Mouse (Mus musculus): ENCODE results near the gene Ptpn1. TPM values are rescaled to one million over a fixed set of nuclear protein-coding genes. Genes with fewer than 3 reads are reported as not detected.
A peak's percentile ranks its signal among the peaks of the same experiment; 100 is the strongest.

Ptpn1 gene
- polyA plus RNA-seq, 1 experiment from 2014 or later: 53.4 TPM

GRCm38 (mm10) chr2:167925841-167926800, 5.7 kb upstream of the Ptpn1 start:
- no peak overlapping the region for H3K9ac ChIP-seq (ENCODE audit: low read depth, low read length)
- H3K36me3 ChIP-seq (ENCODE audit: control insufficient read depth, insufficient read depth, low read length): no peaks in the 10 kb centered on the region
- H3K27ac ChIP-seq (ENCODE audit: low read depth, low read length): peak overlapping the region; percentile 88; the same call in 1 of the 2 replicates
- H3K4me2 ChIP-seq (replicated peaks; ENCODE audit: low read depth, low read length): no peak overlapping the region
- peaks cover 12% of the 10 kb centered on the region for H3K4me1 ChIP-seq (ENCODE audit: control insufficient read depth, insufficient read depth, low read length)
- H3K4me3 ChIP-seq (ENCODE audit: low read length): no peak overlapping the region
- whole genome bisulfite sequencing: 87% methylated on average over 11 of the region's 11 CpGs
- no peak for ATAC-seq (ENCODE audit: low FRiP score, low TSS enrichment)
- no peaks in the 10 kb centered on the region for H3K27me3 ChIP-seq (ENCODE audit: control insufficient read depth, insufficient read depth, low read length)
- H3K9me3 ChIP-seq (ENCODE audit: control insufficient read depth, low read length): no peaks in the 10 kb centered on the region

DNA sequence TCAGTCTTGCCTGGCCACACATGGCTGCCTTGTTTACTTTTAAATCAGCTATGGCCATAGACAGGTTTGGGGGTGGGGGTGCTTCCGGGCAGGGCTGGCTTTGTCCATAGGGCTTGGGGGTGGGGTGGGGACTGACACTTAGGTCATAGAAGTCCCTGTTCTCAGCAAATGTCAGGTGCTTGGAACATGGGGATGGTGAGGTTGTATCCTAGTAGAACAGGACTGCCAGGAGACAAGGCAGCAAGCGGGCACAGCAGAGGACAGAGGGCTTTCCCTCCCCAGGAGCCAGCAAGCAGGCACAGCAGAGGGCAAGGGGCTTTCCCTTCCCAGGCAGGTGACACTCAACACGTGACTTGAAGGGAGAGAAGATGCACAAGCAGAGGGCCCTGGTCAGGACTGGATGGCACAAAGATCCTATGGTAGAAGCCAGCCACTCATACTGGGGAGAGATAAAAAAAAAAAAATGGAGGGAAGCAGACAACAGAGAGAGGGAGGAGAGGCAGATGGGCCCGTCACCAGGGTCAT, 3.8 kb upstream of the Ptpn1 start:
- Histone ChIP-seq H3K36me3 (ENCODE audit: control insufficient read depth, insufficient read depth, low read length) (no peaks in the 10 kb centered on the region), H3K27me3 (ENCODE audit: control insufficient read depth, insufficient read depth, low read length) (no peaks in the 10 kb centered on the region), H3K4me3 (ENCODE audit: low read length) (no peak overlapping the region), H3K9ac (ENCODE audit: low read depth, low read length) (no peak overlapping the region), H3K9me3 (ENCODE audit: control insufficient read depth, low read length) (no peaks in the 10 kb centered on the region), H3K27ac (ENCODE audit: low read depth, low read length) (no peak overlapping the region), H3K4me1 (ENCODE audit: control insufficient read depth, insufficient read depth, low read length) (peaks cover 16% of the 10 kb centered on the region), H3K4me2 (replicated peaks; ENCODE audit: low read depth, low read length) (no peak overlapping the region)
- WGBS: 59% methylated on average over 4 of the region's 4 CpGs
- no peak for ATAC-seq (ENCODE audit: low FRiP score, low TSS enrichment)

DNA sequence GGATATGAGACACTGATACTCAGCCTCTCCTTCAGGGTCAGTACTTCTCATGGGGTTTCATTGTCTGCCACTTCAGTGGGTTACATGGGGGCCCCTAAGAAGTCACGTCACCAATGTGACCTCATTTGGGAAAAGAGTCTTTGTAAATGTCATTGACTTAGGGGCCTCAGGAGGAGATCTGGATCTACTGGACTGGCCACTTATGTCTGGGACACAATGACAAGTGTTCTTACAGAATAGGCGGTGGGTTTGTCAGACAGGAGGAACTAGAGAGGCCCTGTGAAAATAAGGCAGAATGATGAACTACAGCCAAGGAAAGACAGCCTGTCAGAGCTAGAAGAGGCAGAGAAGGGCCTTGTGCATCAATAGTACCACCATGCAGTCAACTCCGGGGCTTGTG, 2.9 kb upstream of the Ptpn1 start:
- ATAC-seq (ENCODE audit: low FRiP score, low TSS enrichment): no peak
- Histone ChIP-seq H3K4me2 (replicated peaks; ENCODE audit: low read depth, low read length) (no peak overlapping the region), H3K27me3 (ENCODE audit: control insufficient read depth, insufficient read depth, low read length) (no peaks in the 10 kb centered on the region), H3K9ac (ENCODE audit: low read depth, low read length) (no peak overlapping the region), H3K36me3 (ENCODE audit: control insufficient read depth, insufficient read depth, low read length) (no peaks in the 10 kb centered on the region), H3K4me3 (ENCODE audit: low read length) (no peak overlapping the region), H3K4me1 (ENCODE audit: control insufficient read depth, insufficient read depth, low read length) (peaks cover 23% of the 10 kb centered on the region), H3K9me3 (ENCODE audit: control insufficient read depth, low read length) (no peaks in the 10 kb centered on the region), H3K27ac (ENCODE audit: low read depth, low read length) (no peak overlapping the region)
- WGBS: 86% methylated on average over 3 of the region's 3 CpGs

- Histone ChIP-seq H3K36me3 (ENCODE audit: control insufficient read depth, insufficient read depth, low read length) (0 out of 2 replicates have a peak, but pooled peaks cover 4% of the 10 kb centered on the region), H3K4me1 (ENCODE audit: control insufficient read depth, insufficient read depth, low read length) (peaks cover 28% of the 10 kb centered on the region), H3K9me3 (ENCODE audit: control insufficient read depth, low read length) (no peaks in the 10 kb centered on the region), H3K4me3 (ENCODE audit: low read length) (0 out of 2 replicates have a peak overlapping the region, but pooled peaks have one; percentile 80), H3K9ac (ENCODE audit: low read depth, low read length) (no peak overlapping the region; the same call in 1 of the 2 replicates), H3K4me2 (replicated peaks; ENCODE audit: low read depth, low read length) (no peak overlapping the region; the same call in 1 of the 2 replicates), H3K27me3 (ENCODE audit: control insufficient read depth, insufficient read depth, low read length) (no peaks in the 10 kb centered on the region), H3K27ac (ENCODE audit: low read depth, low read length) (no peak overlapping the region; the same call in 1 of the 2 replicates)
- 91% methylated on average over 3 of the region's 3 CpGs for WGBS
- no peak for ATAC-seq (ENCODE audit: low FRiP score, low TSS enrichment)
Measured at GRCm38 (mm10) chr2:167930975-167931374, 882 bp upstream of the Ptpn1 start.

DNA sequence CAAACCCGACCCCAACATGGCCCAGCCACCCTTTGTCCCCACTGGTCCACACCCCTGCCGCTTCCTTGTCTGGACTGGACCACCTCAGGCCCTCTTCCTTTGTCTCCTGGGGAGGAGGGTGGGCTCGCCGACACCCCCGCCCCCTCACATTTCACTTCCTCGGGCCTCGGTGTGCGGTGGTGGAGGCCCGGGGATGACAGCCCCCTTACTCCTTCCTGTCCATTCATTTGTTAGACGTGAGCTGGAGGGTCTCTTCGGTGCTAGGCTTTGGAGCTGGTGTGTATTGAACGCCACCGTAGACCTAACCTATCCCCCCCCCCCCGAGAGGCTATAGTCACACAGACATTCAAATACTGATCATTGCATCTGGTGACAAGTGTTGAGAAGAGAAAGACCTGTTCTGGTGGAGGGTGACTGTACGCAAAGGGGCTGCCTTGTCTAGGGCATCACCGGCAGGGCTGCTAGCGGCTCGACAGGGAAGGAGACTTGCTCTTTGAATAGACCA, 922 bp downstream of the Ptpn1 start:
- no peaks in the 10 kb centered on the region for H3K9me3 ChIP-seq (ENCODE audit: control insufficient read depth, low read length)
- peak; percentile 60 for ATAC-seq (ENCODE audit: low FRiP score, low TSS enrichment)
- H3K4me1 ChIP-seq (ENCODE audit: control insufficient read depth, insufficient read depth, low read length): peaks cover 29% of the 10 kb centered on the region
- H3K9ac ChIP-seq (ENCODE audit: low read depth, low read length): peak overlapping the region; percentile 91
- H3K4me3 ChIP-seq (ENCODE audit: low read length): peak overlapping the region; percentile 80
- H3K27me3 ChIP-seq (ENCODE audit: control insufficient read depth, insufficient read depth, low read length): no peaks in the 10 kb centered on the region
- H3K4me2 ChIP-seq (replicated peaks; ENCODE audit: low read depth, low read length): peak overlapping the region; percentile 88
- under 1% methylated on average over 18 of the region's 18 CpGs for WGBS
- peak overlapping the region; percentile 66; the same call in 1 of the 2 replicates for H3K27ac ChIP-seq (ENCODE audit: low read depth, low read length)
- H3K36me3 ChIP-seq (ENCODE audit: control insufficient read depth, insufficient read depth, low read length): 0 out of 2 replicates have a peak, but pooled peaks cover 4% of the 10 kb centered on the region

GRCm38 (mm10) chr2:167933397-167933796, 1.5 kb downstream of the Ptpn1 start:
- Histone ChIP-seq H3K9me3 (ENCODE audit: control insufficient read depth, low read length) (no peaks in the 10 kb centered on the region), H3K36me3 (ENCODE audit: control insufficient read depth, insufficient read depth, low read length) (peaks cover 4% of the 10 kb centered on the region; the same call in 1 of the 2 replicates), H3K27me3 (ENCODE audit: control insufficient read depth, insufficient read depth, low read length) (no peaks in the 10 kb centered on the region), H3K9ac (ENCODE audit: low read depth, low read length) (peak overlapping the region; percentile 91; the same call in 1 of the 2 replicates), H3K27ac (ENCODE audit: low read depth, low read length) (no peak overlapping the region), H3K4me2 (replicated peaks; ENCODE audit: low read depth, low read length) (peak overlapping the region; percentile 88), H3K4me1 (ENCODE audit: control insufficient read depth, insufficient read depth, low read length) (peaks cover 25% of the 10 kb centered on the region), H3K4me3 (ENCODE audit: low read length) (peak overlapping the region; percentile 80)
- ATAC-seq (ENCODE audit: low FRiP score, low TSS enrichment): no peak
- 33% methylated on average over 7 of the region's 7 CpGs for WGBS

GRCm38 (mm10) chr2:167935956-167936355, 4.1 kb downstream of the Ptpn1 start:
- Histone ChIP-seq H3K27ac (ENCODE audit: low read depth, low read length) (no peak overlapping the region), H3K9me3 (ENCODE audit: control insufficient read depth, low read length) (no peaks in the 10 kb centered on the region), H3K9ac (ENCODE audit: low read depth, low read length) (no peak overlapping the region), H3K4me1 (ENCODE audit: control insufficient read depth, insufficient read depth, low read length) (peaks cover 38% of the 10 kb centered on the region), H3K4me2 (replicated peaks; ENCODE audit: low read depth, low read length) (no peak overlapping the region), H3K4me3 (ENCODE audit: low read length) (no peak overlapping the region), H3K27me3 (ENCODE audit: control insufficient read depth, insufficient read depth, low read length) (no peaks in the 10 kb centered on the region), H3K36me3 (ENCODE audit: control insufficient read depth, insufficient read depth, low read length) (peaks cover 4% of the 10 kb centered on the region; the same call in 1 of the 2 replicates)
- WGBS: 77% methylated on average over 3 of the region's 3 CpGs
- no peak for ATAC-seq (ENCODE audit: low FRiP score, low TSS enrichment)

- H3K4me1 ChIP-seq (ENCODE audit: control insufficient read depth, insufficient read depth, low read length): peaks cover 53% of the 10 kb centered on the region
Measured at GRCm38 (mm10) chr2:167938786-167939185, 6.9 kb downstream of the Ptpn1 start.

More at GRCm38 (mm10) chr2:167938786-167939185, 6.9 kb downstream of the Ptpn1 start:
- Histone ChIP-seq H3K4me3 (ENCODE audit: low read length) (no peak overlapping the region), H3K27me3 (ENCODE audit: control insufficient read depth, insufficient read depth, low read length) (no peaks in the 10 kb centered on the region), H3K4me2 (replicated peaks; ENCODE audit: low read depth, low read length) (no peak overlapping the region), H3K27ac (ENCODE audit: low read depth, low read length) (no peak overlapping the region), H3K9ac (ENCODE audit: low read depth, low read length) (no peak overlapping the region), H3K36me3 (ENCODE audit: control insufficient read depth, insufficient read depth, low read length) (peaks cover 4% of the 10 kb centered on the region; the same call in 1 of the 2 replicates), H3K9me3 (ENCODE audit: control insufficient read depth, low read length) (no peaks in the 10 kb centered on the region)
- WGBS: 53% methylated on average over 3 of the region's 3 CpGs
- ATAC-seq (ENCODE audit: low FRiP score, low TSS enrichment): no peak

All from kidney, embryonic 14.5 days (tissue).